Mouse (Mus musculus): ENCODE results near the gene Cygb. TPM values are rescaled to one million over a fixed set of nuclear protein-coding genes. Genes with fewer than 3 reads are reported as not detected.

The Cygb gene
- 11.4 and 38.8 TPM in 2 replicates for total RNA-seq (2014; rRNA removed; ENCODE audit: low replicate concordance)
- polyA plus RNA-seq (2015; fragmentation: Nextera tagmentation; extraction: Ambion mirVana) = 21.1 and 21.6 TPM in 2 replicates

DNA sequence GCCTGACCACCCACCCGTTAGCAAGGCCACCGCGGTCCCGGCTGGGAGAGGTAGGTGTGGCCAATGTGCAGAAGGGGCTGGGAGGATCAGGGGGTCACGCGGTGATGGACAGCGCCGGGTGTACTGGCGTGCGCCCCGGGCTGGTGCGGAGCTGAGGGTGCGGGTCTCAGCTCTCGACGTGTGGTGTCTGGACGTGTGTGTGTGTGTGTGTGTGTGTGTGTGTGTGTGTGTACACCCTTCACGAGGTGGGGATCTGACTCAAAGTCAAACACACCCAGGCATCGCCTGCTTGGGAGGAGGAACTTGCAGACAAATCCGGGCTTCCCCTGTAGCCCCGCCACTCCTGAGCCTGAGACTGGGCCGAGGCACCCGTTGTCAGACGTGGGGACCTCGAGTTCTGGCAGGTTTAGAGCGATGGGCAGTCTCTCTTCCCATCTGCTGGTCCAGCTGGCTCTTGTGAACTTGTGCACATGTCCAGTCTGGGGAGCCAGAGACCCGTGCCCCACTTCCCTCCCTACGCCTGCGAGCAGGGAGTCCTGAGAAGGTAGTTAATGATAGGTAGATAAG, at the start of gene Cygb:
TSS of gene Cygb (minus strand) at position 59 of the 567 bp plus-strand sequence.
- peaks cover 16% of the 10 kb centered on the region for H3K4me1 ChIP-seq (ENCODE audit: control insufficient read depth, insufficient read depth)
- H3K4me2 ChIP-seq (ENCODE audit: low read depth, low read length) = peak within 1 kb of the TSS; percentile 80
- H3K27ac ChIP-seq (ENCODE audit: low read depth) = no peak within 1 kb of the TSS
- H3K36me3 ChIP-seq (replicated peaks; ENCODE audit: control insufficient read depth, insufficient read depth, low read length) = no peaks in the 10 kb centered on the region
- WGBS = 10% methylated on average over 28 of the region's 28 CpGs
- 0 out of 2 replicates have a peak, but pooled peaks have one; percentile 15 for ATAC-seq (ENCODE audit: insufficient read depth, low read depth)
- H3K9me3 ChIP-seq (replicated peaks; ENCODE audit: control insufficient read depth, low read length) = no peaks in the 10 kb centered on the region
- peak within 1 kb of the TSS; percentile 55 for H3K4me3 ChIP-seq (ENCODE audit: low read depth, low read length)
- H3K27me3 ChIP-seq (ENCODE audit: control insufficient read depth, insufficient read depth, low read length) = peaks cover 43% of the 10 kb centered on the region
- peak within 1 kb of the TSS; percentile 47 for H3K9ac ChIP-seq (replicated peaks; ENCODE audit: low read depth, low read length)
- TF ChIP-seq EP300 (IDR thresholded peaks at IDR 0.05; ENCODE audit: low read depth) = no peak
- TF ChIP-seq CTCF (IDR thresholded peaks at IDR 0.05; ENCODE audit: low read depth) = no peak
- no peak for DNase-seq (ENCODE audit: low spot score)

DNA sequence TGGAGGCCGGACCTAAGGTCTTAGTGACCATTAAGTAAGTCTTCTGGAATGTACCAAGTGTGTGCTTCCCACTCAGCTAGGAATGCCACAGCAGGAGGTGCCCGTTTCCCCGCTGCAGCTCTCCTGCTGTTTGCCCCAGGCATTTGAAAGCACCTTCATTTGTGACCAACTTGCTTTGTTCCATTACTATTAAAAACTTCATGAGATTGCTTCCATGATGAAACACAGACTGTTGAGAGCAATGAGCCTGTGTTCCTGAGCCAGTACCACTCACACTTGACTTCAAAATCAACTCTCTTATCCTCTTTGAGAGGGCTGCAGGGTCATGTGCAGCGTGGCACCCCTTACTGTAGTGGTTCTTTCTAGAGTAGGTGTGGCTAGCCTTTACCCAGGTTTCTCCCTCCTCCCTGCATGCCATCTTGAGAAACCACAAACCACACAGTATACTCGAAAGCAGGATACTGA, 47.3 kb upstream of the Cygb start:
- TF ChIP-seq CTCF (IDR thresholded peaks at IDR 0.05; ENCODE audit: low read depth) (no peak), EP300 (IDR thresholded peaks at IDR 0.05; ENCODE audit: low read depth) (no peak)
- Histone ChIP-seq H3K4me1 (ENCODE audit: control insufficient read depth, insufficient read depth) (0 out of 2 replicates have a peak, but pooled peaks cover 4% of the 10 kb centered on the region), H3K9ac (replicated peaks; ENCODE audit: low read depth, low read length) (no peak overlapping the region), H3K36me3 (replicated peaks; ENCODE audit: control insufficient read depth, insufficient read depth, low read length) (no peaks in the 10 kb centered on the region), H3K4me3 (ENCODE audit: low read depth, low read length) (no peak overlapping the region), H3K9me3 (replicated peaks; ENCODE audit: control insufficient read depth, low read length) (no peaks in the 10 kb centered on the region), H3K27me3 (ENCODE audit: control insufficient read depth, insufficient read depth, low read length) (peaks cover 1% of the 10 kb centered on the region; the same call in 1 of the 2 replicates), H3K4me2 (ENCODE audit: low read depth, low read length) (no peak overlapping the region), H3K27ac (ENCODE audit: low read depth) (no peak overlapping the region)
- ATAC-seq (ENCODE audit: insufficient read depth, low read depth) (no peak), DNase-seq (ENCODE audit: low spot score) (no peak)
- 30% methylated on average over 5 of the region's 5 CpGs for WGBS

DNA sequence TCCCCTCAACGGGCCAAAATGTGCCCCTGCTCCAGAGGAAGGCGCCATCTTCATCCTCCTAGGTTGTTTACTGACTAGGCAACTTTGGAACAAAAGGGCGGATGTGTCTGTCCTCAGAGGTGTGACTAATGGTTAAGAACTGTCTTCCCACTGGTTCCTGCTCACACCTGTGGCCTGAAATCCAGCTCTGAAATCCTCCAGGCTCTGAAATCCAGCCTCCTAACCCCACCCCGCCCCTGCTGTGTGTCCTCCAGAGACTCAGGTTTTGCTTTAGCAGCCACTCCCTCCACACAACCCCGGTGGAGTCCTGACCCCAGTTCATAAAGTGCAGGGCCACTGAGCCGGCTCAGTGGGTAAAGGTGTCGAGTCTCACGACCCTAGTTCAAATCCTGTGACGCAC, 43.4 kb upstream of the Cygb start:
- Histone ChIP-seq H3K4me1 (ENCODE audit: control insufficient read depth, insufficient read depth) (0 out of 2 replicates have a peak, but pooled peaks cover 7% of the 10 kb centered on the region), H3K9me3 (replicated peaks; ENCODE audit: control insufficient read depth, low read length) (no peaks in the 10 kb centered on the region), H3K9ac (replicated peaks; ENCODE audit: low read depth, low read length) (no peak overlapping the region), H3K36me3 (replicated peaks; ENCODE audit: control insufficient read depth, insufficient read depth, low read length) (no peaks in the 10 kb centered on the region), H3K4me3 (ENCODE audit: low read depth, low read length) (no peak overlapping the region), H3K27me3 (ENCODE audit: control insufficient read depth, insufficient read depth, low read length) (peaks cover 32% of the 10 kb centered on the region), H3K4me2 (ENCODE audit: low read depth, low read length) (no peak overlapping the region), H3K27ac (ENCODE audit: low read depth) (no peak overlapping the region)
- DNase-seq (ENCODE audit: low spot score) (no peak), ATAC-seq (ENCODE audit: insufficient read depth, low read depth) (no peak)
- no peak for TF ChIP-seq EP300 (IDR thresholded peaks at IDR 0.05; ENCODE audit: low read depth)
- no peak for TF ChIP-seq CTCF (IDR thresholded peaks at IDR 0.05; ENCODE audit: low read depth)
- 64% methylated on average over 9 of the region's 9 CpGs for WGBS

DNA sequence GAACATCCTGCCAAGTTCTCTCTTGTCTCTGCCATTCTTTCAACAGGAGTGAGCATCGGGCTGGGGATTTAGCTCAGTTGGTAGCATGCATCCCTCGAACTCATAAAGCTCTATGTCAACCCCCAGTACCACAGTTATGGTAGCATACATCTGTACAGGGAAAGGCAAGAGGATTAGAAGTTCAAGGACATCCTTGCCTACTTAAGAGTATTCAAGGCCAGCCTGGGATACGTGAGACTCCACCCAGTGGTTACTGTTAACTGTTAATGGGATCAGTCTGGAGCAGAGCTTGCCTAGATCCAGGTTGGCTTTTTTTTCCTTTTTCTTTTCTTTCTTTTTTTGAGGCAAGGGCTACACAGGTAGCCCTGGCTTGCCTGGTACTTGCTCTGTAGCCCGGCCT, 42.3 kb upstream of the Cygb start:
- no peak overlapping the region for H3K27ac ChIP-seq (ENCODE audit: low read depth)
- ATAC-seq (ENCODE audit: insufficient read depth, low read depth) (no peak), DNase-seq (ENCODE audit: low spot score) (no peak)
- H3K36me3 ChIP-seq (replicated peaks; ENCODE audit: control insufficient read depth, insufficient read depth, low read length) = no peaks in the 10 kb centered on the region
- H3K4me3 ChIP-seq (ENCODE audit: low read depth, low read length) = no peak overlapping the region
- 77% methylated on average over 4 of the region's 4 CpGs for WGBS
- H3K4me1 ChIP-seq (ENCODE audit: control insufficient read depth, insufficient read depth) = 0 out of 2 replicates have a peak, but pooled peaks cover 6% of the 10 kb centered on the region
- H3K4me2 ChIP-seq (ENCODE audit: low read depth, low read length) = no peak overlapping the region
- TF ChIP-seq CTCF (IDR thresholded peaks at IDR 0.05; ENCODE audit: low read depth) (no peak), EP300 (IDR thresholded peaks at IDR 0.05; ENCODE audit: low read depth) (no peak)
- no peaks in the 10 kb centered on the region for H3K9me3 ChIP-seq (replicated peaks; ENCODE audit: control insufficient read depth, low read length)
- H3K27me3 ChIP-seq (ENCODE audit: control insufficient read depth, insufficient read depth, low read length) = peaks cover 32% of the 10 kb centered on the region
- H3K9ac ChIP-seq (replicated peaks; ENCODE audit: low read depth, low read length) = no peak overlapping the region

DNA sequence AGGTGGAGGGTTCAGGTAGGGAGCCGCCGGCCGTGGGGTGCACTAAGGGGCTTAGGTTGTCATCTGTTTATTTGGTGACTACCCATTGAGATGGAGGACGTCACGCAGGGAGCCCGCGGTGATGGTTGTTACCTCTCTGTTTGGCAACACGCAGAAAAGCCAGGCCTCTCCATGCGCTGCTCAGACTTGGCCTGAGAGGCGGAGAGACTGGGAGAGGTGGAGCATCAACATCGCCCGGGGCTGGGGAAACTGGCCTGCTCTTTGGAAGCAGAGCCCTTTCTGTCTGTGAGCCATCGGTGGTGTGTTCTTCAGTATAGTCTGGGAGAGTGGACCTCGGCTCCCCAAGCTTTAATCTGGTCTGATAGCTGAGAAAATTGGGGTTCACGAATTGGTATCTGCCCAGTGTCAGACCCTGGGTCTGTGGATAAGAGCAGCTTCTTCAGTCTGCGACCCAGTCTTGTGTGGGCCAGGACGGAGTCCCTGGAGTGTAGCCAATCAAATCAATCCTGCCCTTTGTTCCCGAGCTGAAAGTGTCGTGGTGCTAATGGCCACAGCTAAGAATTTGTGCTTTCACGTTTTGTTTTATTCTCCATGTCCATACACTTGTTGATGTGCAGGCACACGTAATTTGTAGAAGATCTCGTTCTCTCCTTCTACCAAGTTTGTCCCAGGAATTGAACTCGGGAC, 41.2 kb upstream of the Cygb start:
- Histone ChIP-seq H3K36me3 (replicated peaks; ENCODE audit: control insufficient read depth, insufficient read depth, low read length) (no peaks in the 10 kb centered on the region), H3K4me3 (ENCODE audit: low read depth, low read length) (peak overlapping the region; percentile 57; the same call in 1 of the 2 replicates), H3K27me3 (ENCODE audit: control insufficient read depth, insufficient read depth, low read length) (peaks cover 32% of the 10 kb centered on the region), H3K27ac (ENCODE audit: low read depth) (no peak overlapping the region), H3K4me2 (ENCODE audit: low read depth, low read length) (0 out of 2 replicates have a peak overlapping the region, but pooled peaks have one; percentile 86), H3K9ac (replicated peaks; ENCODE audit: low read depth, low read length) (no peak overlapping the region), H3K9me3 (replicated peaks; ENCODE audit: control insufficient read depth, low read length) (no peaks in the 10 kb centered on the region), H3K4me1 (ENCODE audit: control insufficient read depth, insufficient read depth) (0 out of 2 replicates have a peak, but pooled peaks cover 3% of the 10 kb centered on the region)
- DNase-seq (ENCODE audit: low spot score) (no peak), ATAC-seq (ENCODE audit: insufficient read depth, low read depth) (no peak)
- 30% methylated on average over 23 of the region's 23 CpGs for WGBS
- TF ChIP-seq CTCF (IDR thresholded peaks at IDR 0.05; ENCODE audit: low read depth) = no peak
- TF ChIP-seq EP300 (IDR thresholded peaks at IDR 0.05; ENCODE audit: low read depth) = no peak

Data from heart, postnatal 0 days (tissue).